Mouse (Mus musculus) forebrain, embryonic 16.5 days (tissue): ENCODE results near the gene Tmem100. TPM values are rescaled to one million over a fixed set of nuclear protein-coding genes. Genes with fewer than 3 reads are reported as not detected.
A peak's percentile ranks its signal among the peaks of the same experiment; 100 is the strongest.

Source experiments
- ATAC-seq: fragments of 200-750 bp; cut with Nextera tagmentation; 2 replicates; pipeline ENCODE4 v1.8.0; 2017; ENCODE audit warnings: mild to moderate bottlenecking, moderate library complexity
- H3K27ac ChIP-seq: fragments of 300-500 bp; sonication (generic); 2 replicates; pipeline ENCODE4 v1.5.1; 2014; ENCODE audit warnings: low read length, control low read depth
- H3K27me3 ChIP-seq: fragments of 300-500 bp; sonication (generic); replicated peaks from 2 replicates; pipeline ENCODE4 v1.6.1; 2014; ENCODE audit warnings: low read length; ENCODE audit not compliant: control insufficient read depth, insufficient read depth
- H3K36me3 ChIP-seq: fragments of 300-500 bp; sonication (generic); 2 replicates; pipeline ENCODE4 v1.6.1; 2014; ENCODE audit not compliant: control insufficient read depth, insufficient read depth
- H3K4me1 ChIP-seq: fragments of 300-500 bp; sonication (generic); replicated peaks from 2 replicates; pipeline ENCODE4 v1.6.1; 2014; ENCODE audit warnings: low read length; ENCODE audit not compliant: control insufficient read depth, insufficient read depth
- H3K4me2 ChIP-seq: fragments of 300-500 bp; sonication (generic); 2 replicates; pipeline ENCODE4 v1.6.1; 2014; ENCODE audit warnings: mild to moderate bottlenecking, low read length, control low read depth
- H3K4me3 ChIP-seq: fragments of 300-500 bp; sonication (generic); replicated peaks from 2 replicates; pipeline ENCODE4 v1.5.1; 2014; ENCODE audit warnings: mild to moderate bottlenecking, low read length, control low read depth
- H3K9ac ChIP-seq: fragments of 300-500 bp; sonication (generic); replicated peaks from 2 replicates; pipeline ENCODE4 v1.6.1; 2014; ENCODE audit warnings: low read depth, low read length, control low read depth
- H3K9me3 ChIP-seq: fragments of 300-500 bp; sonication (generic); 2 replicates; pipeline ENCODE4 v1.6.1; 2016; ENCODE audit warnings: low read length; ENCODE audit not compliant: control insufficient read depth
- WGBS: fragments of 180-500 bp; shearing (Covaris S2); extraction: QIAGEN DNeasy Blood & Tissue Kit; methylation state at CpG from one replicate; pipeline ENCODE4 v1.1.7; 2014; 5-methylcytosine and 5-hydroxymethylcytosine counted together
- polyA plus RNA-seq: library from polyadenylated mRNA; unstranded; fragments of >200 nt; fragmentation: Nextera tagmentation; extraction: Ambion mirVana; gene quantifications from 2 replicates; pipeline ENCODE4 v1.2.1, GENCODE M21; 2015

The Tmem100 gene
- polyA plus RNA-seq, 1 experiment from 2014 or later: 5.0 TPM

GRCm38 (mm10) chr11:90007791-90008531 lies 22.2 kb upstream of the Tmem100 start:
- 35% methylated on average over 7 of the region's 7 CpGs for WGBS
- no peaks in the 10 kb centered on the region for H3K9me3 ChIP-seq
- no peaks in the 10 kb centered on the region for H3K4me1 ChIP-seq
- H3K9ac ChIP-seq: no peak overlapping the region
- H3K27ac ChIP-seq: no peak overlapping the region
- no peaks in the 10 kb centered on the region for H3K27me3 ChIP-seq
- H3K4me3 ChIP-seq: no peak overlapping the region
- no peaks in the 10 kb centered on the region for H3K36me3 ChIP-seq
- no peak for ATAC-seq
- H3K4me2 ChIP-seq: no peak overlapping the region

GRCm38 (mm10) chr11:90013657-90014056 lies 16.5 kb upstream of the Tmem100 start:
- WGBS: 82% methylated on average over 6 of the region's 6 CpGs
- H3K27ac ChIP-seq: no peak overlapping the region
- no peak for ATAC-seq
- no peaks in the 10 kb centered on the region for H3K4me1 ChIP-seq
- no peaks in the 10 kb centered on the region for H3K27me3 ChIP-seq
- H3K36me3 ChIP-seq: no peaks in the 10 kb centered on the region
- H3K9me3 ChIP-seq: no peaks in the 10 kb centered on the region
- H3K4me2 ChIP-seq: no peak overlapping the region
- H3K4me3 ChIP-seq: no peak overlapping the region
- H3K9ac ChIP-seq: no peak overlapping the region

GRCm38 (mm10) chr11:90015281-90015680 lies 14.9 kb upstream of the Tmem100 start:
- H3K9me3 ChIP-seq: no peaks in the 10 kb centered on the region
- no peaks in the 10 kb centered on the region for H3K36me3 ChIP-seq
- H3K4me3 ChIP-seq: no peak overlapping the region
- H3K9ac ChIP-seq: no peak overlapping the region
- no peaks in the 10 kb centered on the region for H3K4me1 ChIP-seq
- WGBS: 64% methylated on average over 7 of the region's 7 CpGs
- H3K27me3 ChIP-seq: no peaks in the 10 kb centered on the region
- H3K27ac ChIP-seq: no peak overlapping the region
- H3K4me2 ChIP-seq: no peak overlapping the region
- ATAC-seq: no peak

- Histone ChIP-seq H3K9ac (no peak overlapping the region), H3K4me3 (no peak overlapping the region), H3K36me3 (no peaks in the 10 kb centered on the region), H3K27me3 (no peaks in the 10 kb centered on the region), H3K9me3 (no peaks in the 10 kb centered on the region), H3K4me1 (no peaks in the 10 kb centered on the region), H3K27ac (no peak overlapping the region), H3K4me2 (no peak overlapping the region)
- 17% methylated on average over 7 of the region's 7 CpGs for WGBS
- ATAC-seq: no peak
Observed at GRCm38 (mm10) chr11:90019161-90019560, 11.0 kb upstream of the Tmem100 start.

GRCm38 (mm10) chr11:90025891-90026801 lies 4.0 kb upstream of the Tmem100 start:
- Histone ChIP-seq H3K4me2 (no peak overlapping the region), H3K4me1 (peaks cover 12% of the 10 kb centered on the region), H3K36me3 (no peaks in the 10 kb centered on the region), H3K4me3 (no peak overlapping the region), H3K9ac (no peak overlapping the region), H3K9me3 (no peaks in the 10 kb centered on the region), H3K27me3 (peaks cover 6% of the 10 kb centered on the region; the same call in 1 of the 2 replicates), H3K27ac (no peak overlapping the region)
- ATAC-seq: no peak
- 71% methylated on average over 14 of the region's 14 CpGs for WGBS

- Histone ChIP-seq H3K36me3 (no peaks in the 10 kb centered on the region), H3K9ac (no peak overlapping the region)
Observed at GRCm38 (mm10) chr11:90026802-90027174, 3.4 kb upstream of the Tmem100 start.

GRCm38 (mm10) chr11:90027216-90027615 lies 2.9 kb upstream of the Tmem100 start:
- H3K4me3 ChIP-seq: no peak overlapping the region
- WGBS: 49% methylated on average over 7 of the region's 7 CpGs
- peaks cover 10% of the 10 kb centered on the region; the same call in 1 of the 2 replicates for H3K27me3 ChIP-seq
- H3K36me3 ChIP-seq: no peaks in the 10 kb centered on the region
- peaks cover 12% of the 10 kb centered on the region for H3K4me1 ChIP-seq
- H3K9me3 ChIP-seq: no peaks in the 10 kb centered on the region
- ATAC-seq: no peak
- no peak overlapping the region for H3K4me2 ChIP-seq
- no peak overlapping the region for H3K27ac ChIP-seq
- no peak overlapping the region for H3K9ac ChIP-seq

More at GRCm38 (mm10) chr11:90026802-90027174, 3.4 kb upstream of the Tmem100 start:
- WGBS: 64% methylated on average over 5 of the region's 5 CpGs
- no peak overlapping the region for H3K27ac ChIP-seq
- no peak overlapping the region for H3K4me3 ChIP-seq
- no peak overlapping the region for H3K4me2 ChIP-seq
- H3K27me3 ChIP-seq: peaks cover 9% of the 10 kb centered on the region; the same call in 1 of the 2 replicates
- peaks cover 12% of the 10 kb centered on the region for H3K4me1 ChIP-seq
- H3K9me3 ChIP-seq: no peaks in the 10 kb centered on the region
- no peak for ATAC-seq

GRCm38 (mm10) chr11:90028746-90029145 lies 1.4 kb upstream of the Tmem100 start:
- Histone ChIP-seq H3K4me1 (peaks cover 12% of the 10 kb centered on the region), H3K27me3 (peaks cover 10% of the 10 kb centered on the region; the same call in 1 of the 2 replicates), H3K9ac (no peak overlapping the region), H3K4me2 (no peak overlapping the region), H3K27ac (no peak overlapping the region), H3K4me3 (no peak overlapping the region), H3K9me3 (no peaks in the 10 kb centered on the region), H3K36me3 (no peaks in the 10 kb centered on the region)
- 91% methylated on average over 8 of the region's 8 CpGs for WGBS
- no peak for ATAC-seq

GRCm38 (mm10) chr11:90029354-90029753 lies 794 bp upstream of the Tmem100 start:
- WGBS: 19% methylated on average over 10 of the region's 10 CpGs
- Histone ChIP-seq H3K9me3 (no peaks in the 10 kb centered on the region), H3K4me2 (peak overlapping the region; percentile 41), H3K27me3 (peaks cover 10% of the 10 kb centered on the region; the same call in 1 of the 2 replicates), H3K36me3 (no peaks in the 10 kb centered on the region), H3K4me1 (peaks cover 12% of the 10 kb centered on the region), H3K4me3 (0 out of 2 replicates have a peak overlapping the region, but pooled peaks have one; percentile 7), H3K9ac (peak overlapping the region; percentile 3; the same call in 1 of the 2 replicates), H3K27ac (no peak overlapping the region)
- ATAC-seq: no peak
